Mouse (Mus musculus) kidney, postnatal 36 days (tissue): Measurements from ENCODE around the gene Sytl1.

Source experiments
- DNase-seq, 2 experiments: peaks; one replicate each; pipeline ENCODE4 v3.0.0; 2021 to 2022; ENCODE audit warnings: mixed read lengths in 2 of 2

Gene Sytl1

DNA sequence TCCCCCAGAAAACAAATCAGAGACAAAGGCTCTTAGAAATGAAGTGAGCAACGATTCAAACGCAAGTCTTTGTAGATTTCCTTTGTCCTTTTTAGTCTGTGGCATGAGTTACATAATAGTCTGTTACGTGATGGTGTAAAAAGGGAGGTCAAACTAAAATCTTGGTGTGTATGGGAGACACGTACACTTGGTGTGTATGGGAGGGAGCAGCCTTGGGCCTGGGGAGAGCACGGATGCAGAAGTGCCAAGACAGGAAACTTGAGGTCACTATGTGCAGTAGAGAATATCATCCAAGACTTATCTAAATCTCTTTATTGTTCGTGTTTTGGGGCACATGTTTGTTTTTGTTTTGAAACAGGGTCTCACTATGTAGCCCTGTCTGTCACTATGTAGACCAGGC, 15.2 kb upstream of the Sytl1 start:
- DNase-seq, result no peak

DNA sequence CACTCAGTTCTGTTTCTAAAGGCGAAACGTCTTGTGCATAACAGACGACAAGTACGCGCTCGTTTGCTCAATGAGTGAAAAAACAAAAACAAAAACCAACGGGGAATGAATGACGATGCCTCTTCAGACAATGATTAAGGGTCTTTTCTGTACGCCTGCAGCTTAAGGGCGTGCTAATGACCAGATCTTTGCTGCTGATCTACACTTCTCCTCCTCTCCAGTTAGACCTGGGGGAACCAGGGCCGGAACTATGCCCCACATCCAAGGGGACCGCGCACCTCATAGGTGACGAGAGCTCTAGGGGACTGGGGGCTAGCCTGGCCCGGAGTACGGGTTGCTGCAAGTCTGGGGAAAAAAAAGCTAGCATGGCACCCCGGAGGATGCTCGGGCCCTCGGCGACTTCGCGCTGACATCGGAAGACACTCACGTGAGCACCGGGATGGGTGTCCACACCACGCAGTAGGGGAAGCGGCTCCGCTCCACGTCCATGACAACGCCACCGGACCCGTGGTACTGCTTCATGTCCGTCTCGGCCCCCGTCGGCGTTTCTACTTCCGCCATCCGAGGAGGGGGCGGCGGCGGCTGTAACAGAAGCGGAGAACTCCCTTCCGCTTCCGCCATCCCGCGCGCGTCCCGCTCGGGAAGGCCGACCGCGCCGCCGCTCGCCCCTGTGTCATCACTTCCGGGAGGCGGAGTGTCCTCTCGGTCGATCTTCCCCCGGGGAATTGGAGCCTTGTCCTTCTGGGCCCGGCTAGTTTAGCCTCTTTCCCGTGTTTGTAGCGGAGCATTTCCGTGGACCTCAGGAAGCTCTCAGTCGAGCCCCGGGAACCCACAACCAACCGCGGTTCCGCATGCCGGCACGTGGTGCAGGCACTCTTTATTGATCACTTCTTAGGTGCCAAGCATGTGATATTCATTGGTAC, 14.5 kb upstream of the Sytl1 start, which contains the start of gene Tmem222:
Tmem222 (minus strand) TSS at position 689 of the 923 bp plus-strand sequence.
- DNase-seq, result peak; percentile 96

DNA sequence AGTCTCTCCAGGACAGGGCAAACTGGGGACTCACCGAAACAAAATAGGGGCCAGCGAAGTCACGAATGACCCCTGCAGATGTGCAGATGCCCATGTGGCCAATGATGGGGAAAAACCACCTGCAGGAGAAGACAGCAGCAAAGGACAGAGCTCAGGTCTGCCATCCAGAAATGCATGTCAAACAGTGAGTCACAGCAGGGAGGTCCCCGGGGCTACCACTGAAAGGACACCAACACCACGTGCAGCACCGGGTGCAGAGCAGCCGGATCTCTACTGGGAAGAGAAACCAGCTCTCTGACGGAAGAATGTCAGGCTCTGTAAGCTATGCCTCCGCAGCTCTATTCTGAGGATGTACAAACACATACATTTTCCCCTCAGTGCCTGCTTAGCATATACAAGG, 8.0 kb upstream of the Sytl1 start:
- no peak for DNase-seq

DNA sequence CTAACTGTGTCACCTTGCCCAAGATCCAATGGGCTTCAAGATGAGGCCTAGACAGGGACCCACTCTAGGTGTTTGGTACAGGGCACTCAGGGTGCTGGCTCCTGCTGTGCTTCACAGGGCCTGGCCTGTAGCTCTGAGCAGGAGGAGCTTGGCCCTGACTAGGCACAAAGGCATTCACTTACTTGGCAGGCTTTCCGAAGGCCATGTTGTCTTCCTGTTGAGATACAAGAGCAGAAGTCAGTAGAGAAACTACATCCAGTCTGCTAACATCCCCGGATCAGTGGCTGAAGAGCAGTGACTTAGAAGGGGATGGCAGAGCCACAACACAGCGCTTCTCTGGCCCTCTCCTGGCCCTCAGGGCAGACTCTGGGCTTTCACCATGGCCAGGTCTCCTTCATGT, 6.7 kb upstream of the Sytl1 start:
- peak; percentile 35 to 39 for DNase-seq

DNA sequence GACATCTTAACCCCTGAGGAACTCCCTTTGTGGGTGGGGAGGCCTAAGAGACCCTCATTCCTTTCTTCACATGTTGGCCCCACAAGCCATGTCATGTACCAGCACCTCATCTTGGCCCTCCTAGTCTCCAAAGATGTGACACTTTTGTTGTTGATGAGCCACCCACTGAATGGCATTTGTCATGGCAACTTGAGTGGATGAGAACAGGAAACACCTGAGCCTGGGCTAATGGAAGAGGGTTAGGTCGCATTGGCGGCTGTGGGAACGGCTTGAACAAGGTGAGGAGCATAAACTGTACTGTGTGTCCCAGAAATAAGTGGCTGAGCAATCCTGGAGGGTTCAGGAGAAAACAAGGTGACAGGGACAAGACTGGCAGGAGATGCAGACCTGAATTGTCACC, 6.0 kb upstream of the Sytl1 start:
- no peak for DNase-seq

DNA sequence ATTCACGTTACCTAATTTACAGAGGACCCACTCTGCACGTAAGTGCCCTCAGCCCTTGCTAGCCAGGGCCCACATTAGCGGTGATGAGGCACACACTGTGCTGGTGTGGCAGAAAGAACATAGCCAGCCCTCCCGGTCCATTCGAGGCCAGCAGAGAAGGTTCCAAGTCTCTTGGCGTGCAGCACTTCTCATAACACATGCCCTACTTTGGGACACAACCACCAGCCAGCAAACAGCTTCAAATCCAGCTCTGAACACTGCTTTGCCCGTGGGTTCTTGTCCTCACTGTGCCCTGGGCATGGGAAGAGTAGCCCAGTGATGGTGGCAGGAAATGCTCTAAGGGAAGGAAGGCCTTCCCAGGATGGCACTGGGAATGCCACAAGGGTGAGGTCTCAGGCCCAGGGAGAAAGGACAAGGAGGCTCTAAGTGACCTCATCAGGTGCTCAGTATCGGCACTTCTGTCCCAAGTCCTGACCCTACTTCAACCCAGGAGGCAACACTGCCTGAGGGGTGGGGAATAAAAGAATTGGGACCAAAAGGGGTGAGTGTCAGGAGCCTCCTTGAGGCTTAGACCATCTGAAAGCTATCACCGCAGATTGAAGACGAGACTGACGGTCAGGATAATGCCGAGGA, 3.5 kb upstream of the Sytl1 start:
- DNase-seq, result no peak

DNA sequence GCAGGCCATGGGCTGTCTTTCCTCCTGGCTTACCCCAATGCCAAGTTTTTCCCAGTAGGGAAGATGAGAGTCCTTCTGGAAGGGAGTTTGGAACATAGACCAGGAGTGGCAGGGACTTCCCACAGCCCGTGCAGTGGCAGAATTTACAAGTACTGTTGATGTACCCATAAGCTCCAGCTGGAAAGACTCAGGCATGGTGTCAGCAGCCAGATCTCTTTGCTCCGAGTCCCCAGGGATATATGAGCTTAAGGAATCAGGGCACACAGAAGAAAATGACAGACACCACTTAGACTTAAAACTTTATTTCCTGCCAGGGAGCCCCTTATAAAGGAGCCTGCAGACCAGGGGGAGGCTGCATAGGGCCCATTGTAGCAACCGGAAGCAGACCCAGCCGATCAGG, 2.8 kb upstream of the Sytl1 start:
- peak in 1 of 2 experiments; percentile 49 for DNase-seq

DNA sequence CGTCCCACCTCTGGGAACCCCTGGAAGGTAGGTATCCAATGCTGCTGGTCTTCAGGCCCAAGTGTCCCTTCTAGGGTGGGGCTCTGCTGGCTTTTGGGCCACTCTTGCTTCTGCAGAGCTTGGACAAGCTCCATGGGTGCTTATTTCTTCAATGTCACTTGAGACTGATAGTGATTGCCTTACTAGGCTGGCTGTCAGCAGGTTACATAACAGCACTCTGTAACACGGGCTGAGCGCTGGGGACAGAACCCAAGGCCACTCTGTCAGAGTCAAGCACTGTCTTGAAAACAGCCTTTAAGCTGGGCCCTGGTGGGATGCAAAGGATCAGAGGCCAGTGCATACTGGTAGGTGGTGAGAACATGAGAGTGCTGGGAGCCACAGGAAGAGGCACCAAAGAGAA, 2.4 kb upstream of the Sytl1 start:
- no peak for DNase-seq

DNA sequence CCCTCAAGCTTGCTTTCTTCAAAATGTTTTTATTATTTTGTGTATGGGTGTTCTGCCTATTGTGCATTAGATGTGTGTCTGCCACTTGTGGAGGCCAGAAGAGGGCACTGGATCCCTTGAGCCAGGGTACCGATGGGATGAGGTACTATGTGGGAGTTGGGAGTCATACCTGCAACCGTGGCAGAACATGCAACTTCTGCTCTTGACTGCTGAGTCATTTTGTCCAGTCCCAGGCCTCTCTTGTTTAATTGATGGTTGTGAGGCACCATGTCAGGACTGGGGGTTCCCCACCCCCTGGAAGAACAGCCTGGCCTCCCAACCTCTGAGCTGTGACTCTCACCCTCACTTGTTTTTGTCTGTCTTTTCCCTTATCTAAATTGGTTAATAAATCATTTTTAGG, 1.6 kb upstream of the Sytl1 start:
- no peak for DNase-seq

DNA sequence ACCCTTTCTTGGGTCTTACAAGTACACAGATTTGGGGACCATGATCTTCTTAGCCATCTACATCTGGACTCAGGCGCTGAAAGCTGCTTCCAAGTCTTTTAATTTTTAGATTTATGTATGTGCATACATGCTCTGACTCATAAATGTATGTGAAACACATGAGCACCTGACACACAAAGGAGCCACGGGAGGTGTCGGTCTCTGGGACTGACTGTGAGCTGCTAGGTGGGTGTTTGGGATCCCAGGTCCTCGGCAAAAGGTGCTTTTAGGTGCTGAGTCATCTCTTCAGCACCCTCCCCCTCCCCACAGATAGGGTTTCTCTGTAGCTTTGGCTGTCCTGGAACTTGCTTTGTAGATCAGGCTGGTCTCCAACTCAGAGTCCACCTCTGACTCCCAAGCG, 843 bp upstream of the Sytl1 start:
- no peak for DNase-seq

DNA sequence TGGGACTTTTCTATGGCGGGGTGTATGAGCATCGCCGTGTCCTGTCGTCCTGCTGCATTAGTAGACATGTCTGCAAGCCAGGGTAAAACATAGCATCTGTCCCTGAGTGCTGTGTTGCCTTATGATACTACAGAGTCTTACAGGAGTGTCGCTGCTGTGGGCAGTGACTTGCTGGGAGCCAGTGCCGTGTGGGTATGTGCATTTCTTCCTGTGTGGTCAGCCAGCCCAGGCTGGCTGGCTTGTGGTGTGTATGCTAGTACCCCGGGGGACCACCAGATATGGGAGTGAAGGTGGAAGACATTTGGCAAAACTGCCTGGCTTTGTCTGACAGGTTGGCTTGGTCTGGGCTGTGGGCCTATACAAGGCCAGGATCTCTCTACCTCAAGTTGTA, 543 bp downstream of the Sytl1 start:
- no peak for DNase-seq

DNA sequence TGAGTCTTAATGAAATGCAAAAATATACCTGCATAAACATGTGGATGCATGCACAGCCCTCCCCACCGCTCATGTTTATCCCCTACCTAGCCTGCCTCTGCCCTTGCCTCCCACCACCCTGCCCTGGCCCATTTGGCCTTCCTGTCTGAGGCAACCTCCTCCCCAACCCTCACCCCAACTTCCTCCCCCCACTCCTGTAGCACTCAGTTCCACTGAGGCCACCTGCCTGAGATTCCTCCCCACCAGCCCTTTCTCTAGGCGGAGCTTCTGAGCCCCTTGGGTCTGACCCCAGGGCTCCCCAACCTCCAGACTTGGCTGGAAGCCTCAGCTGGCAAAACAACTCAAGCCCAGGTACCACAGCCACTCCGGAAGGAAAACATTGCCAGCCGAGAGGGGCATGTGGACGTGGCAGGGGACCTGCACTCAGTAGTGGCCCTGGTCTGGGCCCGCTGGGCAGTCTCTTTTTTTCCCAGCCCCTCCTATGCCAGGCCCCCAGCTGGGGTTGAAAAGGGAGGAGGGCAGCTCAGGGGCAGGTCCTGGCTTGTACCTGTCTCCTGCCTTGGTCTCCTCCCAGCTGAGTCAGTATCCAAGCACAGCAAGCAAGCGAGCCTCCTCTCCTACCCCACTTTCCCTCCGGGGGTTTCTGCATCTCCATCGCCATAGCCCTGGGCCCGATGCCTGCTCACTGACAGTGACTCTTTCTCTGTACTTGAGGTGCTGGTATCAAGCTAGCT, 1.1 kb downstream of the Sytl1 start:
- no peak for DNase-seq

DNA sequence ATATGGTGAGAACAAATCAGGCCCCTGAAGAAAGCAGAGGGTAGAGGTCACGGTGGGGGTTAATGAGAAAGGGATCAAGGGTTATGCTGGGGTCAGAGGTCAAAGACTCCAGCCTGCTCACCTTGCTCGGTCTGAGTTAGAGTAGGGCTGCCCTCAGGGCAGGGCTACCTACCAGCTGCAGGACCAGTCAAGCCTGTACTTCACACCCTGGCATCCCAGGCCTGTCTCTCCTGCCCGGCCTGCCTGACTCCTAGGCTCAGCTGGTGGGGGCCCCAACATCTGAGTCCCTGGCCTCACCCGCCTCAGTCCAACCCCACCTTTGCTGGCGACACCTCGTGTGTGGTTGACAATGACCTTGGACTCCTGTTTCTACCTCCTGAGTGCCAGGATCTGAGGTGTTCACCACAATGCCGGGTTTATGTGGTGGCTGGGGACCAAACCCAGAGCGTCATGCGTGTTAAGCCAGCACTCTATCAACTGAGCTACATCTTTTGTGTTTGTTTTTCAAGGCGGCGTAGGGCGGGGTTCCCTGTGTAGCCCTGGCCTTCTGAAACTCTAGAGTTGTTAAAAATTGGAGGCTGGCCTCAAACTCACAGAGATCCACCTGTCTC, 5.0 kb downstream of the Sytl1 start:
- no peak for DNase-seq

DNA sequence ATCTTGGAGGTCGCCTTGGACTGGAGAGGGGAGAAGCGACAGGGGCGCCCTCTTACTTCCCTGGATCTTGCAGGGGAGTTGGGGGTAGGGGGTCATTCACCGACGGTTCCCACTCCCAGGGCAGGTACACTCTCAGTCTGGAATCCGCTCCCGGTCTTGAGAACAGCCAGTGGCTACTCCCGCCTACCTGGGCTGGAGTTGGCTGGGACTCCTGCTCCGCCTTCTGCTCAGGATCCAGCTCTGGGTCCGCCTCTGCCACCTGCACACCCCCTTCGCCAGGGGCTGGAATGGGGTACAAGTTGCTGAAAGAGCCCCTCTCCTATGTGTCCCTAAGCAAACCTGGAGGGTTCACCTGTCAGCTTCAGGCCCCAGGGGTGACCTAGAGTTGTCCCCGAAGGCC, 5.7 kb downstream of the Sytl1 start:
- DNase-seq, result peak; percentile 58 to 76

DNA sequence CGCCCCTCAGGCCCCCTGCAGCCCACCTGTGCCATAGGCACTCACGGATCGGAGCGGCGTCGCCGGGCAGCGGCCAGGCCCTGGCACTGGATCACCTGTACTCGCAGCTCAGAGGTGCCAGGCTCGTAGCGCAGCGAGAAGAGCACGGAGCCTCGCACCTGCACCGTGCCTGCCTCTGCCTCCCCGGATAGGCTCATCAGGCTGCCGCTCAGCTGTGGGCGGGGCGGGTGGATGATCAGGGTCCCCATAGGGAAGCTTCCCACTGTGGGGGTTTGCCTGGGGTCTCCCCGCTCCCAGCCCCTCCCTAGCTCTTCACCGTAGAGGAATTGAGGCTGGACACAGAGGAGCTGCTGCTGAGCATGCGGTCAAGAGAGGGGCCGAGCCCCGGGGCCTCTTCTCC, 6.1 kb downstream of the Sytl1 start:
- peak in 1 of 2 experiments; percentile 58 for DNase-seq

DNA sequence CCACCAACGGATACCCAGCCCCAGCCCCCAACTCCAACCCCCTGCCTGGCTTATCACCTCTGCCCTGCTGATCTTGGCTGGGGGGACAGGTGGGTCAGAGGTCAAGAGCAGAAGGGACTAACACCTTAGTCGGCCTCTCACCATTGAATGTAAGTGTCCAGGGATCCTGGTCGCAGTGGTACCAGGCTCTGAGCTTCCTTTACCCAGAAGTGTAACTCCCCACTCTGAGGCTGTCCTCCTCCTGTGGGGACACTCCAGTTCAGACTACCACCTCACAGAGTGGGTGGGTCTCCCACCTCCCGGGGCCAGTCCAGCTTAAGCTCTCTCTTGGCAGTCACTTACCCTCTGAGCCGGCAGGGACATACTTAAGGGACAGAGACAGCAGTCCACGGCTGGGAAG, 7.5 kb downstream of the Sytl1 start:
- DNase-seq, result no peak

DNA sequence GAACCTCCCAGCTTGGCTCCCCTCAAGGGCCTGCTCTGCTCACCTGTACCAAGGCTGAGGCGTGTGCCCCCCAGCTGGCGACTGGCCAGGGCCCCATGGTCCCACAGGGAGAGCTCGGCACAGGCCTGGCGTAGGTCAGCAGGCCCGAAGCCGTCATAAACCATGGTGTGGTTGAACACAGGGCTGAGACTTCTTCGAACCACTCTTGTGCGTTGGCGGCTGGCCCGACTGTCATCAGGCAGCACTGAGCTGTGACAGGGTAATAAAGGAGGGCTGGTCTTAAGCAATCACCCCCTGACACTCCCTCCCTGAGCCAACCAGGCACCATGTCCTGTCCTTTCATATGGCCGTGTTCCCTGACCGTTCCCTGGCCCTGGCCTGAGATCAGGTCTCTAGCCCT, 9.5 kb downstream of the Sytl1 start:
- no peak for DNase-seq

DNA sequence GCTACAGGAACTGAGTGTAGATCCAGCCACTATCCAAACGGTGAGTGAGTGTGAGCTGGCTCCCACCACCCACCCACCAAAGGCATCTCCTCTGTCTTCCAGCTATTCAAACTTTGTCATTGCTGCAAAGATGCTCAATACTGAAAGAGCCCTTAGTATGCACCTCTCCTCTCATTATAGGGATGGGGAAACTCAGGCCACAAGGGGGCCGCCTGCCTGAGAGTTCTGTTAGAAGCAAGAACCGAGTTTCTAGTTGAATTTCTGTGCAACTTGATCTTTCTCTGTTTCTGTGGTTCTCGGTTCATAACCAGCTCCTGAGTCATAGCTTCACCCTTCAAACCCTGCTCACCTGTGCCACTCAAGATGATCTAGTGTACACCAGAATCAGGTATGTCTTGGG, 10.8 kb downstream of the Sytl1 start:
- no peak for DNase-seq

DNA sequence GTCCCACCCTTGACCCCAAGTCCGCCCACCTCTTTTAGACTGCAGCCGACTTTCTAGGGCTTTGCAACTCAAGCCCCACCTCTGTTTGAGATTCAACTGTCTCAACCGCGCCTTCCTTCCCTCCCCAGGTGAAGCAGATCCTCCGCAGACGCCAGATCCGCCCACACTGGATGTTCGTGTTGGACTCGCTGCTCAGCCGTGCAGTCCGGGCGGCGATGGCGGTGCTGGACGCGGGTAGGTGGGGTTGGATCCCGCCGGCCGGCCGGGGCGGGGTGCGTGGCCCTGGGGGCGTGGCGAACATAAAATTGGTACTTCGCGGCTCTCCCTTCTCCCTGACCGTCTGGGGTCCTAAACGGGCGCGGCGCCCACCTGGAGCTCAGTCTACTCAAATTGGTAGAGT, 11.7 kb downstream of the Sytl1 start:
- DNase-seq, result peak; percentile 18 to 52

DNA sequence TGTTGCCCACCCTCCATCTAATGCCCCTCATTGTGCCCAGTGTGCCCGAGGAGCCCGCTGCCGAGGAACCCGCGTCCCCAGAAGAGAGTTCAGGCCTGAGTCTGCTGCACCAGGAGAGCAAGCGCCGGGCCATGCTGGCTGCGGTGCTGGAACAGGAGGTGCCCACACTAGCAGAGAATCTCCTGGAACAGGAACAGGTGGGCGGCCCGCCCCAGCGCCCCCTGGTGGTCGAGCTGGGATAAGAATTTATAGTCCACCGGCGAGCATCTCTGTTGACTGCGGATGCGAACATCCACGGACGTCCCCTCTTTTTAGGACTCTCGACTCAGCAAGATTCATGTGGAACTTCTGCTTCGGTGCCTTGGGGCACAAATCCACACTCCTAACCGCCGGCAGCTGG, 12.3 kb downstream of the Sytl1 start:
- peak; percentile 78 to 91 for DNase-seq

DNA sequence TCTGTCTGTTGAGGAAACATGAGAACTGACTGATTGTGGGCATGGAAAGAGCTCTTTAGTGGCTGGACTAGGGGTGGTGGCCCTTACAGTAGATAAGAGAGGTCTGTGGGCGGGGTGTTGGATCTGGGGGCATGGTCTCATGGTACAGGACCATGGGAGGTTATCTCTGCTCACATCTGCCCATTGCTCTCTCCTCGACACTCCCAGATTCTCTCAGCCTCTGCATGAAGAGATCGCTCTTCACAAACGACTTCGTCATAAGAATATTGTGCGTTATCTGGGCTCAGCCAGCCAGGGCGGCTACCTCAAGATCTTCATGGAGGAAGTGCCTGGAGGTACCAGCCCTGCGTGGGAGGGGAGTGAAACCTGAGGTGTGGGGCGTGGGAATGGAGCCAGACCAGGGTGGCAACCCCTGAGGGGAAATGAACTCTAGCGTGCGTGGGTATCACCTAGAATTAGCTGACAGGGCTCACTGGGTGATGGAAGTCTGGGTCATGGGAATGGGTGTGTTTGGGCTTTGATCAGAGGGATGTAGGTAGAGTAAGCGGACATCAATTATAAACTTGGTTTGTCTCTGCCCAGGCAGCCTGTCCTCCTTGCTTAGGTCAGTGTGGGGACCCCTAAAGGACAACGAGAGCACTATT, 15.0 kb downstream of the Sytl1 start:
- DNase-seq, result no peak

DNA sequence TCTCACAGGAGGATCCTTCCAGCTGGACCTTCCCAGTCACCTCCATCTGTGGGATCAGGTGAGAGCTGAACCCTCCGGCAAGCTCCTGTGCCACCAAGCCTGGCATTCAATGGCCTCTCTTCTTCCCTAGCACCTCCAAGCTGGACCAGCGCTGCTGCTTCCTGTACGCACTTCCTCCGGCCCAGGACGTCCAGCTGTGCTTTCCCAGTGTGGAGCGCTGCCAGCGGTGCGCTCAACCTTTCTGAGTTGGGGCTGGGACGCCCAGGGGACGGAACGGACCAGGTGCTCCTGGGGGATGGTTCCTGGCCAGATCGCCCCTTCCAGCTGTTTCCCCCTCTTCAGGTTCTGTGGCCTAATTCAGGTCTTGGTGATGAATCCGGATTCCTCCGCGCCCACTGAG, 15.8 kb downstream of the Sytl1 start:
- DNase-seq, result peak; percentile 66 to 71

DNA sequence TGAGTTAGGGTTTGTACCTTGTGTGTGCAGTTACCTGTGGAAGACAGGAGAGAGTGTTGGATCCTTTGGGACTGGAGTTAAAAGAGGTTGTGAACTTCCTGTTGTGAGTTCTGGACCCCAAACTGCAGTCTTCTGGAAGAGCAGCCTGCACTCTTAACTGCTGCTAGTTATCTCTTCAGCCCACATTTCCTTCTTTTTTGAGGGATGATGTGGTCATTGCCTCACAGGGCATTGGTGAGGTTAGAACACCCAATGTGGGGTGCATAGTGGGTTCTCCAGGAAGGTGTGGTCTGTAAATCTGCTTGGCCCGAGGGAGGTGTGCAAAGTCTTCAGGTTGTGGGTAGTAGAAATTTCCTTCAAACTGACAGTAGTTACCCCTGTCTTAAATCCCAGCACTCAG, 18.6 kb downstream of the Sytl1 start:
- DNase-seq, result no peak
